Mouse (Mus musculus): ENCODE data around the gene Gpn2.

Gene Gpn2

GRCm38 (mm10) chr4:133625621-133626071 lies 41.5 kb downstream of the Gpn2 start:
- peak; percentile 33 for DNase-seq (ENCODE audit: low spot score)

GRCm38 (mm10) chr4:133626221-133626620 lies 42.1 kb downstream of the Gpn2 start:
- no peak for DNase-seq (ENCODE audit: low spot score)

- DNase-seq (ENCODE audit: low spot score): no peak
Measured at GRCm38 (mm10) chr4:133626621-133627020, 42.5 kb downstream of the Gpn2 start.

- no peak for DNase-seq (ENCODE audit: low spot score)
Measured at GRCm38 (mm10) chr4:133627039-133627438, 42.9 kb downstream of the Gpn2 start.

GRCm38 (mm10) chr4:133628517-133628916 lies 44.4 kb downstream of the Gpn2 start:
- DNase-seq (ENCODE audit: low spot score): no peak

GRCm38 (mm10) chr4:133629191-133629590 lies 45.0 kb downstream of the Gpn2 start:
- no peak for DNase-seq (ENCODE audit: low spot score)

GRCm38 (mm10) chr4:133630326-133630920 lies 46.3 kb downstream of the Gpn2 start:
- no peak for DNase-seq (ENCODE audit: low spot score)

- DNase-seq (ENCODE audit: low spot score): no peak
Measured at GRCm38 (mm10) chr4:133631071-133631768, 47.1 kb downstream of the Gpn2 start.

GRCm38 (mm10) chr4:133631769-133632411 lies 47.7 kb downstream of the Gpn2 start:
- DNase-seq (ENCODE audit: low spot score): peak; percentile 22

- DNase-seq (ENCODE audit: low spot score): no peak
Measured at GRCm38 (mm10) chr4:133632483-133633327, 48.5 kb downstream of the Gpn2 start.

GRCm38 (mm10) chr4:133633332-133634042 lies 49.3 kb downstream of the Gpn2 start:
- DNase-seq (ENCODE audit: low spot score): peak; percentile 86

GRCm38 (mm10) chr4:133634043-133634410 lies 49.9 kb downstream of the Gpn2 start:
- no peak for DNase-seq (ENCODE audit: low spot score)

All from spleen, adult 12 weeks (tissue).